Mouse (Mus musculus) C2C12 (cell line): ENCODE data around the gene Hba-a2. TPM values are rescaled to one million over a fixed set of nuclear protein-coding genes. Genes with fewer than 3 reads are reported as not detected.

ENCODE experiments used
- H3K27me3 ChIP-seq: one replicate; pipeline ENCODE4 v1.6.1; 2011; ENCODE audit not compliant: control insufficient read depth, insufficient read depth, insufficient read length
- H3K36me3 ChIP-seq: one replicate; pipeline ENCODE4 v1.6.1; 2011; ENCODE audit not compliant: control insufficient read depth, insufficient read depth
- H3K4me3 ChIP-seq: one replicate; pipeline ENCODE4 v1.5.1; 2011; ENCODE audit warnings: mild to moderate bottlenecking, control low read depth; ENCODE audit not compliant: poor library complexity, insufficient read depth, severe bottlenecking
- H3K79me2 ChIP-seq: one replicate; pipeline ENCODE4 v1.6.1; 2011; ENCODE audit not compliant: control insufficient read depth, insufficient read depth
- H3K79me3 ChIP-seq: one replicate; pipeline ENCODE4 v1.6.1; 2011; ENCODE audit warnings: low read depth, control low read depth
- H3ac ChIP-seq: one replicate; pipeline ENCODE3; 2011; ENCODE audit warnings: low read depth; ENCODE audit not compliant: control insufficient read depth, insufficient read length
- CEBPB ChIP-seq: IDR thresholded peaks from one replicate; pipeline ENCODE4 v1.6.1; 2011; ENCODE audit warnings: low read depth, mild to moderate bottlenecking, control low read depth, moderate library complexity
- CTCF ChIP-seq: IDR thresholded peaks from one replicate; pipeline ENCODE4 v1.5.1; 2011; ENCODE audit not compliant: control insufficient read depth, insufficient read depth, insufficient read length
- FOSL1 ChIP-seq: IDR thresholded peaks from one replicate; pipeline ENCODE4 v1.8.0; 2011; ENCODE audit warnings: mild to moderate bottlenecking, low read length; ENCODE audit not compliant: poor library complexity, insufficient read depth, severe bottlenecking
- MAX ChIP-seq: IDR thresholded peaks from one replicate; pipeline ENCODE4 v1.6.1; 2011; ENCODE audit warnings: mild to moderate bottlenecking, control low read depth
- MYOD1 ChIP-seq: IDR thresholded peaks from one replicate; pipeline ENCODE4 v1.6.1; 2011; ENCODE audit warnings: low read depth; ENCODE audit not compliant: control insufficient read depth, insufficient read length
- MYOG ChIP-seq: IDR thresholded peaks from one replicate; pipeline ENCODE4 v1.6.1; 2011; ENCODE audit not compliant: control insufficient read depth, insufficient read length; ENCODE audit errors: extremely low read depth
- USF1 ChIP-seq: IDR thresholded peaks from one replicate; pipeline ENCODE4 v1.6.1; 2011; ENCODE audit warnings: low read depth, mild to moderate bottlenecking, control low read depth, moderate library complexity
- polyA plus RNA-seq: library from polyadenylated mRNA; unstranded; fragments of >200 nt; fragmentation: generic; extraction: Trizol; gene quantifications from one replicate; pipeline ENCODE4 v1.2.1, GENCODE M21; 2012; ENCODE audit warnings: missing spikeins

Hba-a2 gene
- polyA plus RNA-seq, 1 experiment = not detected

DNA sequence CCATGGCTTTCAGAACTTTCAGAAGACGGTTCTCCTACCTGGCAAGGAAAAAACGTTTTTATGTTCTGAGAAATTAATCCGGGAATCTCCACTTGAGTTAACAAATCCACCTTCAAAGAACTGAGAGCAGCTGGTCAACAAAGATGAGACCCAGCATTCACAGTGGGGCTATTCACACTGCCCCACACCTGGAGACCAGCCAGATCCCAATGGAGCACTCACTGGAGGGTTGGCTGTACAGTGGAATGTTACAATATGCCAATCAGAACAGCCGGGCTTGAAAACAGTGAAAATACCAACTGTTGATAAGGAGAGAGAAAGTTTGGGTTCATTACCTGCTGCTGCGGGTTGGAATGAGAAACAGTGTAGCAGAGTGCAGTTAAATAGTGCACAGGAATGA is 35.6 kb downstream of the Hba-a2 start:
- Histone ChIP-seq H3K4me3 (no peak overlapping the region), H3K36me3 (no peaks in the 10 kb centered on the region), H3K79me2 (no peaks in the 10 kb centered on the region), H3K27me3 (no peaks in the 10 kb centered on the region), H3K79me3 (no peaks in the 10 kb centered on the region), H3ac (no peak overlapping the region)
- TF ChIP-seq USF1 (no peak), MYOD1 (no peak), MAX (no peak), MYOG (no peak), FOSL1 (no peak), CEBPB (no peak), CTCF (no peak)

DNA sequence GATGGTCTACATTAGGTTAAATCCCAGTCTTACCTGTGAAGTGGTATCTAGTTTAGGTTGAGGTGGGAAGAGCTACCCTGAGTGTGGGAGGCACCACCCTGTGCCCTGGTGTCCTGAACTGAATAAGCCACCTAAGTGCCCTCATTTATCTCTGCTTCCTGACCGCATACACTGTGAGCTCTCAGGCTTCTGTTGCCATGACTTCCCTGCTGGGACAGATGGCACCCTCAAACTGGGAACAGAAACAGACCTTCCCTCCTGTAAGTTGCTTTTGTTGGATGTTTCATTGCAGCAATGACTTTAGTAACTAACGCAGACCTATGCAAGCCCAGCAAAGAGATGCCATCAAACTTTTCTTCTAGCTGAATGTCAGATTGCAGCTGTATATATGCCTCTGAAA is 36.9 kb downstream of the Hba-a2 start:
- Histone ChIP-seq H3K36me3 (no peaks in the 10 kb centered on the region), H3K79me2 (no peaks in the 10 kb centered on the region), H3K79me3 (no peaks in the 10 kb centered on the region), H3ac (no peak overlapping the region), H3K27me3 (no peaks in the 10 kb centered on the region), H3K4me3 (no peak overlapping the region)
- no peak for TF ChIP-seq FOSL1
- no peak for TF ChIP-seq MYOG
- TF ChIP-seq MYOD1 = no peak
- no peak for TF ChIP-seq CTCF
- TF ChIP-seq CEBPB = no peak
- TF ChIP-seq MAX = no peak
- no peak for TF ChIP-seq USF1

DNA sequence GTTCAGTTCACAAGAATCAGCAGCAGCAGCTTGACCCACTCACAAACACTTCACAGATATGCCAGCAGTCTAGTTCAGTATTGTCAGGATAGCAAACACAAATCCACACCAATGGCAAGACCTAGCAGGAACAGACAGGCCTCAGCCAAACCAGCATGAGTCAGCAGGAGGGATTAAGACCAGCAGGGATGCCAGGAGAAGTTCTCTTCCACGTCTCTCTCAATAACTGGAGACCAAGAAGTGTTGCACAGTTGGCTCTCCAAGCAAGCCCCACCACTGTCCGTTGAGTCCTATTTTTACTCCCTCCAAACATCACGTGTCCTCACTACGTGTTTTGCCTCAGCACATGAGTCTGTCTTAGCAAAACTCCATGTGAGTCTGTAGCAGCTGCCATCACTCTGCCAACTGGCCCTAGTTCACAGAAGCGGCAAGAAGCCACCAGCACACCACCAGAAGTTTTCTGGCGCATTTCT is 40.2 kb downstream of the Hba-a2 start:
- peak; percentile 57 for TF ChIP-seq USF1
- TF ChIP-seq MYOD1 = no peak
- Histone ChIP-seq H3K79me3 (no peaks in the 10 kb centered on the region), H3K27me3 (no peaks in the 10 kb centered on the region), H3K79me2 (no peaks in the 10 kb centered on the region), H3ac (no peak overlapping the region), H3K4me3 (no peak overlapping the region), H3K36me3 (no peaks in the 10 kb centered on the region)

DNA sequence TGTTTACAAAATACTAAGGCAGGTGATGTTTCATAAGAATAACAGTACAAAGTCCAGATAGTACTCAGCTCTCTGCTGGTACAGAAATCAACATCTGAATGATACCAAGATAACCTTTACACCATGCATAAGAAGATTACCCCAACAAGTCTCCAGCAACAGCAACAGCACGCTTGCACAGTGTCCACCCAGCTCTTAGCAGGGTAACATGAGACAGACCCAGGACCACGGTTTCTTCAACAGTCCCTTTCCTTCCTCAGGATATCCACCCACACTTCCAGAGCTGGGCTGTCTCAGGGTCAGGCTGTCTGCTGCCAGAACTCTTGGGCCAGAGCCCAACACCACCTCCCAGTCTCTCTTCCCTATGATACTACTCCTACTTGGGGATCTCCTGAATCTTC is 42.8 kb downstream of the Hba-a2 start:
- H3K79me3 ChIP-seq = no peaks in the 10 kb centered on the region
- H3K36me3 ChIP-seq = no peaks in the 10 kb centered on the region
- H3K4me3 ChIP-seq = no peak overlapping the region
- no peaks in the 10 kb centered on the region for H3K79me2 ChIP-seq
- no peak for TF ChIP-seq MYOG
- TF ChIP-seq FOSL1 = no peak
- TF ChIP-seq MAX = no peak
- TF ChIP-seq USF1 = no peak
- no peak for TF ChIP-seq MYOD1
- TF ChIP-seq CTCF = no peak
- no peak for TF ChIP-seq CEBPB
- H3ac ChIP-seq = no peak overlapping the region
- H3K27me3 ChIP-seq = no peaks in the 10 kb centered on the region

DNA sequence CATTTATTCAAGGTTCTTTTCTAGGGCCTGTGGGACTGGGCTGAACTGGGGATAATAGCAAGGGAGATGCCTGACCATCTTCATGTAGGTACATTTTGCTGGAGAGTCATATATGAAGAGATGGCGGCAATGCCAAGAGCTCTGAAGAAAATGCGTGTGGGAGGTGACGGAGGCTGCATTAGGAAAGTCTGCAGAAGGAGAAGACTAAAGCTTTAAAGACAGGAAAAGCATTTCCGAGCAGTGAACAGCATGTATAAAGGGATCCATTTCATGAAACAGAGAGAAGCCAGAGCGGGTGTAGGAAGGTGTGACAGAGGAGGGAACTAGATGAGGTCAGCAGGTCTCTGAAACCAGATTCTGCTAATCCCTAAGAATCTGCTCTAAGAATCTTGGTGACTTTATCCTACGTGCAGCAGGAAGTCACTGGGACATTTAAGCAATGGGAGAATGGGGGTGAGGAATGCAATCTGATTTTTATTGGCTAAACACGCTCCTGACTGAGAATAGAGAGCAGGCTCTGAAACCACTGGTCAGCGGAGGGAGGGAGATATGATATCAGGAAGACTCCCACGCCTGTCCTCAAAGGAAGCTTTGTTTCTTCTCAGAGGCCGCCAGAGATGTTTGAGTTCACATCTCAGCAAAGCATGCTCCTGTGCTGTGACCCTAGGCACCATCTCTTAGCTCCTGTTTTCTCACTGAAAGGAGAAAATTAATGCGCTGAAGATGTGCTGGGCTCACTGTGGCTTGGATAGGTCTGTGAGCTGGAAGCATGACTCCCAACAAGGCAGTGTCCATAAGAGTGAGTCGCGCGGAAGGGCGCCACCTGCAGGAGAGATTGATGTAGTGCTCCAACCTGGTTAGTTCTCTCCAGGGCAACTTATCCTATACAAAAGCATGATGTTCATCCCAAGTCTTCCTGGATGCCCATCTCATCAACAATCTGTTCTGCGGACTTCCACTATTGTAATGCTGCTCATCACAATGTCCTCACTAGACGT is 44.5 kb downstream of the Hba-a2 start:
- Histone ChIP-seq H3ac (no peak overlapping the region), H3K4me3 (no peak overlapping the region), H3K79me2 (no peaks in the 10 kb centered on the region), H3K27me3 (no peaks in the 10 kb centered on the region), H3K36me3 (no peaks in the 10 kb centered on the region), H3K79me3 (no peaks in the 10 kb centered on the region)
- TF ChIP-seq CTCF = peak; percentile 71
- TF ChIP-seq USF1 = no peak
- no peak for TF ChIP-seq MAX
- no peak for TF ChIP-seq FOSL1
- TF ChIP-seq CEBPB = no peak
- no peak for TF ChIP-seq MYOD1
- TF ChIP-seq MYOG = no peak

DNA sequence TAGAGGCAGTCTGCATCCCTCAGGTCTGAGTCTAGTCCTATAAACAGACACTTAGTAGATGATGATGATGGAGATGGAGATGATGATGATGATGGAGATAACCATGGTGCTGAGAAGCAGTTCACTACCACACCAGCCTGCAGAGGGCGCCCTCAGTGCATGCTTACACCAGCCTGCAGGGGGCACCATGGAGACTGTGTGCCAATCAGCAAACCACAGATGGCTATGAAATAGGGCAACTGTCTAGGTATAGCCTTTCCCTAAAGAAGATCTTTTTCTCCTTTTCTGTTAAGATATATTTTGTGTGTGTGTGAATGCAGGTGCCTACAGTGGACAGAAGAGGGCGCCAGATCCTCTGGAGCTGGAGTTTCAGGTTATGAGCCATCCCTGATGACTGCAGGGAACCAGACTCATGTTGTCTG is 46.5 kb downstream of the Hba-a2 start:
- Histone ChIP-seq H3ac (no peak overlapping the region), H3K36me3 (no peaks in the 10 kb centered on the region), H3K79me3 (no peaks in the 10 kb centered on the region), H3K4me3 (no peak overlapping the region), H3K79me2 (peaks cover 2% of the 10 kb centered on the region), H3K27me3 (no peaks in the 10 kb centered on the region)
- TF ChIP-seq CTCF = peak; percentile 87
- no peak for TF ChIP-seq FOSL1
